Mouse (Mus musculus): Measurements from ENCODE around the gene Hrh2.

The Hrh2 gene

DNA sequence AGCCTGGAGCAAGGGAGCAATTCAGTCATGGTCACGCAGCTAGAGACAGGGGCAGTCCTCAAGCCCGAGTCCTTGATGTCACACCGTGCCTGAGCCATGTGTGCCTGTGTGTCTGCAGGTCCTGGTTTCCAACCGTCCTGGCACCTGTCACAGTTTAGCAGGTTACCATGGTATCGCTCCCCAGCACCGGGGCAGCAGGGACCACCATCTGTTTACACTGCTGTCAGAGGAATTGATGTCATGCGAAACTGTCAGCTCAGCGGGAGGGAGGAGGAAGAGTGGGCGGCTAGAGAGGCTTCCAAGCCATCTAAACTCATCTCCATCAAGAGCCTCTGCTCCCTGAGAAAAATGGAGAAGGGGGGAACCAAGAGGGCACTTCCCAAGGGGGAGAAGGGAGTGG lies 74.5 kb downstream of the Hrh2 start:
- no peak for DNase-seq (ENCODE audit: low read depth, low spot score)

- DNase-seq (ENCODE audit: low read depth, low spot score) = no peak
Observed at GRCm38 (mm10) chr13:54269087-54269486, 77.2 kb downstream of the Hrh2 start.

DNA sequence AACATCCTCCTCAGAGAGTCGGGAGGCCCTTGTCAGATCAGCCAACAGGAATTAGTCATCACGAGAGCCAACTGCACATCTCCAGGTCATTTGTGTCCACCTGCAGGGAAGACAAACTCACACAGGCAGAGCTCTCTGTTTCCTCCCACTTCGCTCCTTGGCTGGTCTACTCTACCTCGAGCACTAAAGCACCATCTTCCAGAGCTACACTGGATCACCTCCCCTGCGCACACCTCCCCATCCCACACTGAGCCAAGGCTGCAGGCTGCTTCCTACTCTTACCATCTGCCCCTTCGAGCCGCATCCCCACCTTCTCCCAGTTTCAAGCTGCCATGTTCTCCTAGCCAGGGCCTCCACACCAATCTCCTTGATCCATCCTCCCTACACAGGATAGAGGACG lies 77.7 kb downstream of the Hrh2 start:
- no peak for DNase-seq (ENCODE audit: low read depth, low spot score)

GRCm38 (mm10) chr13:54272076-54272475 lies 80.1 kb downstream of the Hrh2 start:
- DNase-seq (ENCODE audit: low read depth, low spot score) = peak; percentile 69

GRCm38 (mm10) chr13:54277406-54277805 lies 85.5 kb downstream of the Hrh2 start:
- DNase-seq (ENCODE audit: low read depth, low spot score) = no peak

DNA sequence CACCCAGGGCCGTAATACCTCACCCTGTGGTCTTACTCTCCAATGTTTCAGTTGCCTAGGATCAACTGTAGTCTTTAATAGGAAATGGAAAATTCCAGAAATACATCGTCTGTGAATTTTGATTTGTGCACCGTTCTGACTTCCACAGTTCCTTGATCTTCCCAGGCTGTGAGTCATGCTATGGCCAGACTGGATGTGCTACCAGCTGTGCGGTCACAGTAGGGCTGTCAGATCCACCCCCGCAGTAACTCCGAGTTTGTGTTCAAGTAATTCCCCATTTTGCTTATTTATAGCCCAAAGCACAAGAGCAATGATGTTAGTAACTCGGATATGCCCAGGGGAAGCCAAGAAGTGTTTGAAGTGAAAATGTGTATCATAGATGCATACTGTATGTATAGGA lies 88.4 kb downstream of the Hrh2 start:
- no peak for DNase-seq (ENCODE audit: low read depth, low spot score)

DNA sequence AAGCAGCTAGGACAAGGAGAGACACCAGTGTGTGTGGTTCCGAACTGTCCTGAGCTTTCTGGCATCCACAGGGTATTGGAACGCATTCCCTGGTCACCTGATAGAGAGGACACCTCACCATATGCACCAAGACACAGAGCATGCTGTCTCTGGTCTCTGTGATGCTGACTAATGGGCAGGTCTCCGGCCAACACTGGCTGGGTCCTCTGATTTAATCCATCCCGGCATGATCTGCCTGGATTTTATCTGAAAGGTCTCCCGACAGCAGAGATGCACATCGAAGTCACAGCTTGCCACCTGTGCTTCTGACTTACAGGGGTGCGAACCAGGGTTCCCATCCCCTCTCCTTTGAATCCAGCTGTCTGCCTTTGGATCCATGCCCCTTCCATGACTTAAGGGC lies 89.2 kb downstream of the Hrh2 start:
- DNase-seq (ENCODE audit: low read depth, low spot score) = no peak

GRCm38 (mm10) chr13:54281623-54282022 lies 89.7 kb downstream of the Hrh2 start:
- DNase-seq (ENCODE audit: low read depth, low spot score) = no peak

DNA sequence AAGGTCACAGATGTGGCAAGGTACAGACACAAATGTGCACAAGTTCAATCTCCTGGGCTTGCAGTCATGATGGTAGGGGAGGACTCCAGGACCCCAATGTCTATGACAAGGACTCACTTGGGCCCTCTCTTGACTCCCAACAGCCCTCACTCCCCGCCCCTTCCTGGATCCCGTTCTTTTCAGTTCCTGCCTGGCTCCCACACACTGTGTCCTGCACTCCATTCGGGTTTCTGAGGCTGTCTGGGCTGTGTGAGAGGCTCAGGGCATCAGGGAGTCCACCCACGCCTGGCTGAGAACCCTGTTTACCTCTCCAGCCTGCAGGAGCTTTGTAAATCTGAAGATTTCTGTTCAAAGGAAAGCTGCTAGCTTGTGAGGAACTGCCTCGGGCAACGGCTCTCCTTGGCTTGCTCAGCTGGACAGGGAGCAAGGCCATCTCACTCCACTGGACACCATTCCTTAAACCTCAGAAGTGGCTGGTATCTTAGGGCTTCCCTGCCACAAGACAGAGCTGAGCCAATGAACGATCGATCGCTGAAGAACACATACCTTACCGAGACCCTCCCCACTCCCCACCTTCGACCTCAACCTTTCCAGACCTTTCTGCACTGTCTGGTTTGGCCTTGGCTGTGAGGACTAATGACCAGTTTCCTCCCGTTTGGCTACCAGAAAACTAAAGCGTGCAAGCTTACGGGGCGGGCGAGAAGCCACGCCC lies 90.4 kb downstream of the Hrh2 start:
- no peak for DNase-seq (ENCODE audit: low read depth, low spot score)

- DNase-seq (ENCODE audit: low read depth, low spot score) = peak; percentile 13
Observed at GRCm38 (mm10) chr13:54282861-54283206, 90.9 kb downstream of the Hrh2 start.
